Mouse (Mus musculus): ENCODE measurements around the gene Twnk.

- TF ChIP-seq GATA1 (IDR thresholded peaks at IDR 0.05; ENCODE audit: borderline replicate concordance, low read length): no peak
- no peak for TF ChIP-seq FLI1 (IDR thresholded peaks at IDR 0.05; ENCODE audit: low read length)
Measured at GRCm38 (mm10) chr19:45002301-45002700, 3.2 kb upstream of the Twnk start.
